Mouse (Mus musculus) layer of hippocampus, postnatal 36 days (tissue): ENCODE data around the gene Plekhg1. TPM values are rescaled to one million over a fixed set of nuclear protein-coding genes. Genes with fewer than 3 reads are reported as not detected.

ENCODE experiments used
- DNase-seq, 2 experiments: peaks; one replicate each; pipeline ENCODE4 v3.0.0; 2022
- total RNA-seq, 2 experiments: library from RNA; stranded (reverse); gene quantifications; 2 replicates each; pipeline ENCODE4 v1.2.3; 2021

The Plekhg1 gene
- 10 to 100 TPM; 17.7 to 20.2 TPM for total RNA-seq

DNA sequence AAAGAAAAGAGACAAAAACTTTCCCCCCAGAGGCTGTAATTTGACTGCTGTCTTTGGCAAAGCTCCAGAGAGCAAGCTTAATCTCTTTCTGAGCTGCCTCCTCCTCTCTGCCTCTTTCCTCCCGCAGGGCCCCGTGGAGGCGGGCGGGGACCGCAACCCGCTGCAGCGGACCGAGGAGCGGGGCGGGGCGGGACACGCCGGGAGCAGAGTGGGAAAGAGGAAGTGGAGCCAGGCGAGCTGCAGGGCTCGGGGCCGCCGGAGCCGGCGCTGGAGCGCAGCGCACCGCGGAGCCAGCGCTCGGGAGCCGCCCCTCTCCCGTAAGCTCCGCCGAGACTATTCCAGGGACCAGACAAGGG lies at the start of gene Plekhg1:
Gene Plekhg1 (plus strand): TSS at position 217 of the 356 bp plus-strand sequence.
- DNase-seq: peak; percentile 70 to 71

DNA sequence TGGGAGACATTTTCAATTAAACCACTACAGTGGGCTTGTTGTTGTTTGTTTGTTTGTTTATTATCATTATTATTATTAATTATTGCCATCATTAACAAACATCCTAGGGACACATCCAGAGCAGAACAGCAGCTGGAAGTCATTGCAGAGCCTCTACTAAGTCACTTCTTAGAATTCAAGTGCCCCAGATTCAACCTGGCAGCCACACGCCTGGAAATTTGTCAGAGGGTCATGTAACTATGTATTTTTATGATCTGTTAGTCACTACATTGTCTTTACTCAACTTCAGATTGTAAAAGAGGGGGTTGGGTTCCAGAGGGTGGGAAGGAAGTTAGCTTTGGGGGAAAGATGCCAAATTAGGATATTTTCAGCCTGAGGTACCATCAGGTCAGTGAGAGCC lies 47.4 kb upstream of the Plekhg1 start:
- no peak for DNase-seq

DNA sequence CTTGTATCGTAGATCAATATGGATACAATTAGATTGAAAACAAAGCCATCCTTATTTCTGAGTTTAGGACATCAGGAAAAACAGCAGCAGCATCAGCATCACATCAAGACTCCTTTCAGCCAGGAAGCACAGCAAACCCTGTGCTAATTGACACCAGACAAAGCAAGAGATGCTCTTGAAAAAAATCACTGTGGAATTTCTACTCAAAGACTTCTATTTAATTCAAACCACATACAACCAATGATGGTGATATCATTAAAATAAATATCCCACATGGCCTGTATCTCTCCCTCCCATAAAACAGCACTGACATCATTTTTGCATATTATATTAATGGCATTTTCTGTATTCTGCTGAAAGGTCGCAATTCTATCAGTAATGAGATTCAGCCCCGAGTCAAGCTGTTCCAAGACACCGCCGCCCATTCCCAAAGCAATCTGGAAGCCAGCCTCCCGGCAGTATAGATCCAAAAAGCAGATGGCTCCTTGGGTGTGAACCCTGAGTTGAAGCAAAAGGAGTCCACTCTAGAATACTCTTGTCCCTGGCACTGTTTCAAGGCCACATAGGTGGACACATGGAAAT lies 46.4 kb upstream of the Plekhg1 start:
- no peak for DNase-seq

DNA sequence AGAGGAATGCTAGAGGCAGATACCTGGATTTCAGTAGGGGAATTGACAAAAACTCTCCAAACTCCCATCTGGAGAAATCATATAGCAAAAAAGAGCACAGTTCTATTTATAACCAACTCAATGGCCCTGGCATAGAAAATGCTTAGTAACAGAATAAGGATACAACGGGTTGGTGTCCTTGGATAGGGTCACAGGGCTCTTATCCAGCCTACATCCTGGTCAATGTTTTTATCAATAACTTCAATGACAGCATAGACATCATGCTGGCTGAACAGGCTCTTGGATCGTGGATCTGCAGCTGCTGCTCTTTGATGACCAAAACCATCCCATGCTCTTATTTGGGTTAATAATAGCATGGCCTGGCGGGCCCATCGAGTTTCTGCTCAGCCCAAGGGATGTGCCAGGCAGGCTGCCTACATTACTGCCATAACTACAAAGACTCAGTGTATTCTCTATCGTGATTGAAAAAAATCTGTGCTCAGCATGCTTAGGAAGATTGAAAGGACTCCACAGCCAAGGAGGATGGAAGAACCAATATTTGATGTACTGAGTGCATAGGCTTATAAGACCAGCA lies 44.7 kb upstream of the Plekhg1 start:
- DNase-seq: no peak

DNA sequence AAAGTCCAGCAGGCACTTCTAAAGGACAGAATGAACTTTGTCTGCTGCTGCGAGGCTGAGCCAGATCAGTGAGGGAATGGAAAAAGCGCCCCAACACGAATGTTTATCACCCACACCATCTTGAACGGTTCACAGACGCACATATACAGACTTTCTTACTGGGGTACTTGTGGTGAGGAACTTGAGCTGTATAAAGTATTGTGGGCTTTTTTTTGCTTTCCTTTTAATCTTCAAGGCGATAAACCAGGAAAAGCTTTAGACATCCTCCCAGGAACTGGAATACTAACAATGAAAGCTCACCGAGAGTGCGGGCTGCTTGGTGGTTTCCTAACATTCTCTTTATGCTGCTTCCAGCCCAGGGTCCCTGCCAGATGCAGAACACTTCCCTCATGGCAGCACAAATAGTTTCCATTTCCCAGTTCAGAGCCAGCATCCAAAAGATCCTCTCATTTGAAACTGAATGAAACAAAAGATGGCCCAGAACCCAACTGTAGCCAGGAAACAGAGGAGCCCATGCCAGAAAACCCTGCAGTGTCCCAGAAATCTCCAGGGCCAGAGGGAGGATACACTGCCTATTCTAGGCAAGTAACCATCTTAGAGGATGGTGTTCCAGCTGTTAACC lies 43.3 kb upstream of the Plekhg1 start:
- DNase-seq: peak; percentile 42 to 52

DNA sequence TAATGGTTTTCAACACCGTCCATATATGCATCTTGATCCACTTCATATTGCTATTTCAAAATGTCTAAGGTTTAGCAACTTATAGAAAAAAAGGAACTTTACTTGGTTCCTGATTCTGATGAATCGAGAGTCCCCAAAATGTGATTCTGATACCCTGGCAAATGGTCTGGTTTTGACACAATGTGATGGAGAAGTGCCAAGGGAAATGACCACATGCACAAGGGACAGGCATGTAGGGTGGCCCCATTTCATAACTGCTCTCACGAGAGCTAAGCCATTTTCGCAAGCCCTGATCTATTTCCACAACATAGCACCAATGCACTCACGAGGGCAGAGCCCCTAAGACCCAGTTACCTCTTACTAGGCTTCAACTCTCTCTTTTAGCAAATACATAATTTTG lies 42.7 kb upstream of the Plekhg1 start:
- DNase-seq: no peak

DNA sequence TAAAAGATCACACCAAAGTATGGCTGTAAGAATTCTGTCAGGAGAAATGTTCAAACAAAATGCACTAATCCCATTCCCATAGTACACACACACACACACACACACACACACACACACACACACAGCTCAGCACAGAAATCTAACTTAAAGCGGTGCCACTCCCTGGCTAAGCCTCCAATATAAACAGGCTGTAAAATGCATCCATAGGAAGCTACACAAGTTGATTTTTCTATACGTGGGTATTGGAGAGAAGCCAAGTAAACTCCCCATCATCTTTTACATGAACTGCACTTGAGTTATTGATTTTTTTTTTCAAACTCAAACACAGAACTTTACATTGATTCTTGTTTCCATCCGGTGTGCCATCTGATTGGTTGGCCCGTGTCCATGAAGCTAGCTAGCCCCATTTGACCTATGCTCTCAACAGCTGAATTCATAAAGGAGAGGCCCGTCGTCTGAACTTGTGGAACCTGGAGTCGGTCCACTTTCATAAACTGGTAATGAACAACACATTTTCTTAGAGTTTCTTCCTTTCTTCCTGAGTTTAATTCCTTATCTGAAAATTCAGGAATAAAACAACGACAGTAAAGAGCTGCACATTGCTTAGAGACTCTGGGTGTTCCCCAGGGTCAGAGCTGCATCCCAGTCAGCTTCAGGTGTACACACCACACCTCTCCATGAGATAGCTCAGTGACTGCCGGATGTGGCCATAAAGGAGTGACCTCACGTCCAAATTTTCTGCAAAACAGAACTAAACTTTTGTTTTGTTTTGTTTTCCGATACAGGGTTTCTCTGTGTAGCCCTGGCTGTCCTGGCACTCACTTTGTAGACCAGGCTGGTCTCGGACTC lies 39.7 kb upstream of the Plekhg1 start:
- no peak for DNase-seq

DNA sequence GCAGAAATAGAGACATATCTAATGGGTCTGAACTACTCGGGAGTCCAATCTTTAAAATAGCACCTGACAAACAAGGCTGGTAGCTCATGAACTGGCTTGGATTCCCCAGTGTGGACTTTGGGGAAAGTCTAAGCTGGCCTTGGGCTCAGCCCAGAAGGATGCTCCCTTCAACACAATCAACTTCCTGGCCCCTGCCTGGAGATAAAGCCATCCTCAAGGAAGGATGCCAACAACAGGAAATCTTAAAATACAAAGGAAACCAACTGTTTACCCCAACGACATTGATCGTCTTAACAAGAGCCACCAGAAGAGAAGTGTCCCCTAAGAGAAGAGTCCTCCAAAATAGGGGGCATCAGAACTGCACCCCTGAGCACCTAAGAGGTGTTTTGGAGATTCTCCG lies 38.3 kb upstream of the Plekhg1 start:
- no peak for DNase-seq

DNA sequence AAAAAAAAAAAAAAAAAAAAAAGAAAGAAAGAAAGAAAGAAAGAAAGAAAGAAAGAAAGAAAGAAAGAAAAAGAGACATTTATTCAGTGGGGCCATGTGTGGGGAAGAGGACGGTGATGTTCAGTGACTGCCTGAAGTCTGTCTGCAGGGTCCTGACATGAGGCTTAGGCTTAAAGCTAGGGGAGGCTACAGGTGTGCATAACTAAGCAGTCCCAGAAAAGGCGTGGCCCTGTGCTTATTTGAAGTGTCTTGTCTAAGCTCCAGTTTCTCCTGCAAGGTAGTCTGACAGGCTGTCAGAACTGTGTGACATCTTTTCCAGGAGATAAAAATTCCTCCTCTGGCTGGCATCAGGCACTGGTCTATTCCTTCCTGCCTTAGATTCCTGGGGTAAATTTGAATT lies 37.6 kb upstream of the Plekhg1 start:
- no peak for DNase-seq

DNA sequence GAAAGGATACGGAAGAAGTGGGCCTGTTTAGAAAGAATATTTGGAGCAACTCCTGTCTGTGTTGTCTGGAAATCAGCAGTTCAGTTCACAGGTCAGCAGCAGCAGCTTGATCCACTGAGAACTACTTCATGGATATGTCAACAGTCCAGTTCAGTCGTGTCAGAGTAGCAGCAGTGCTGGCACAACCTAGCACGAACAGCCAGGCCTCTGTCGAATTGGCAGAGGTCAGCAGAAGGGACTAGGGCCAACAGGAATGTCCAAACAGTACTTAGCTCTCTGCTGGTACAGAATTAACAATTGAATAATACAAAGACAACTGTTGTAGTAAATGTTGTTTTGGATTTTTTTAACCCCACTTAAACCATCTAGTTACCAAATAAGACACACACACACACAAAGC lies 33.9 kb upstream of the Plekhg1 start:
- peak in 1 of 2 experiments; percentile 10 for DNase-seq

DNA sequence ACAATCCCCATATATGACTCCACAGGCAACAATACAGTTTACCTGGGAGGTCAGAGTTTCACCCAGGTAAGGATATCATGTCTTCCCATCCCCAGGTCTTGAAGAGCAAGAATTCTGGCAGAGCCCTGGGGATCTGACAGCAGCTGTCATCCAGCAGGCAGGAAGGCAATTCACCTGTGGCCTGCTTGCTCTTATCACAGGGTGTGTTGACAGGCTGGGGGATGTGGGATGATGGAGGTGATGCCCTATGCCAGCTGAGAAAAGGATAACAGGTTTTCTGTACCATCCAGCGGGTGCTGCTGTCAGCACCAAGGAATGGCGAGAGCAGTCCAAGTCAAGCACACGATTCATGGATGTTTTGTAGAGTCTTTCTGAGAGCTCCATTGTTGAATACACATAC lies 30.1 kb upstream of the Plekhg1 start:
- DNase-seq: no peak

DNA sequence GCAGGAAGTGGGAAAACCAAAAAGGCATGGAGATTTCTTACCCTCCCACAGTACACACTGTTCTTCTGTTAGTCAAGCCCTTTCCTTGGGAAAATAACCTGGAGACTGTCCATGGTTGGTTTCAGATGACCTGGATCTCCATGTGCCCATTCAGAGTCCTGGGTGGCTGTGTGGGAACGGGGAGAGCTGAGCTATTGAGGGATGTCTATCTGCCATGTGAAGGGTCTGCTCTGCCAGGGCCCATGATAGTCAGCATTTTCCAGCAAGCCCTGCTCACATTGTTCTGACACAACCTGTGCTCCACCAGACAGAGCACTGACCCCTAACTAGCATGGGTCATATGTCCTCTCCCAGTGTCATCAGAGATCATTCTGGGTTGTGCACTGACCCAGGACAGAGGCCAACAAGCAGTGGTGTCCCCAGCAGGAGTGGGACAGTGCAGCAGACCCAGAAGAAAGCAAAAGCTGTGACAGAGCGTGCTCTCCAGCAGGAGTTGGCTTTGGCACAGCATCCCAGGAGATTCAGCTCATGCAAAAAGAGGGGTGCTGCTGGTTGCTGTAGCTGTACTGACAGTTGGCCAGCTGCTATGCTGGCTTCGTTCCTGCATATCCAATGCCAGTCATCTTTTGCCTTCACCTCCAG lies 24.7 kb upstream of the Plekhg1 start:
- DNase-seq: peak; percentile 24 to 28

DNA sequence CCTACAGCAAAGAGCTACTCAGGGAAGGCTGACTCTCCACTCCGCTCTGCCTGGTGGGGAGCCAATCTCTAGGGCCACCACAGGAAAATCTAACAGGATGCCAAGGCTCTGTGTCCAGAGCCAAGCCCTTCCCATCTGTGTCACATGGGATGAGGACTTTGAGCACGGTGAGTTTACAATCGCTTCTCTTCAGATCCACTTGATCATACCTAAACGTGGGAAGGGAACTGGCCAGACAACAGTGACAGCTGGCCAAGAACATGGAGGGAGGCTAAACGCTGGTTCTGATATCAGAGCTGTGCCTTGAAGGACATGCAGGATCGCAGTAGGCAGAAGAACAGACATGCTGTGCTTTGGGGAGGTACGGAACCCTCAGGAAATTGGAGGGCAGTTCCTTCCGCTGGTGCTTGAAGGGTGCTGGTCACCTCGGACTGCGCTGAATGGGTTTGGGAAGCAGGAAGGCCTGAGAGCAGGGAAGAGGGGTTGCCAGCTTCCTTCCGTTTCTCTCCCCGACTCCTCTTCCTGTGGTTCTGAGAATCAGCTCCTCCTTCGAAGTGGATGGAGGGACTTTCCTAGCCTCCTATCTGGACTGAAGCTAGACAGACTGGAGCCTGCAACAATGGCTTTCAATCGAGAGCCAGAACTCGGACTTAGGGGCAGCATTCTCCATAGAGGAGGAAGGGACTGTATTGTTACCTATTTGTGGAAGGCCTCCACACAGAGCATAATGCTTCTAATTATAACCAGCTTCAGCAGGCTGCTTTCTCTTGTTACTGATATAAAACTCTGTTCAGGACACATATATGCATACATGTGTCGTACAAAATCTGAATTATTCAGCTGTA lies 21.9 kb upstream of the Plekhg1 start:
- peak; percentile 48 to 52 for DNase-seq

DNA sequence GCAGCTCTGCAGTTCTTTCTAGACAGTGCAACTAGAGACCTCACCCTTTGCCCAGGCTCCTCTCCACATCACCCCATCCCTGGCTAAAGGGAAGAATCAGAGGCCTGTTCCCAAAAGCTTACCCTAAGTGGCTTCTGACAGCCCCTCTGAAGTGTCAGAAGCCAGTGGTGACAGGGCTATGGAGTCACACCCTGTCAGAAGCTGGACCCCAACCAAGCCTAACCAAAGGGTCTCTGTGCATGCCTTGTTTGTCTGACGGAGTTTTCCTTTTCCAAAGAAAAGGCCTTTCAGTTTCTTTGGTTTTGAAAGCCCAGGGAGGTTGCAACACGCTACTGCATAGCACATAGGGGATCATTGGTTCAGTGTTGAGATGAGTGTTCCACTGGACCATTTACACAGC lies 19.9 kb upstream of the Plekhg1 start:
- DNase-seq: no peak

DNA sequence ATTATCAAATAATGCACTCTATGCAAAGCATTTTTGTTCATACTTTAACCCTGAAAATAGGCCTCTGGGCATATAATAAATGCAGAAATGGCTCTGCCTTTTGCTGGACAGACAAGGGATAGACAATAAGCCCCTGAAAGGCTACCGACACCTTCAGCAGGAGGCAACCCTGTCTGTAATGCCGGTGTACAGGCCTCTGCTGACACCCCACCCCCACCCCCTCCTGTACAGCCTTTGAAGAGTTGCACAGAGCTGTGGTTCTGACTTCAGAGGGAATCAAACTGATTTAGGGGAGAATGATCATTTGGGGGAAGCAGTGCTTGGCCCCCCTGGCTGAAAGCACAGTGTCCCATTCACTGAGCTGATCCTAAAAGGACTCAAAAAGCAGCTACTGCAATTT lies 17.8 kb upstream of the Plekhg1 start:
- DNase-seq: no peak

DNA sequence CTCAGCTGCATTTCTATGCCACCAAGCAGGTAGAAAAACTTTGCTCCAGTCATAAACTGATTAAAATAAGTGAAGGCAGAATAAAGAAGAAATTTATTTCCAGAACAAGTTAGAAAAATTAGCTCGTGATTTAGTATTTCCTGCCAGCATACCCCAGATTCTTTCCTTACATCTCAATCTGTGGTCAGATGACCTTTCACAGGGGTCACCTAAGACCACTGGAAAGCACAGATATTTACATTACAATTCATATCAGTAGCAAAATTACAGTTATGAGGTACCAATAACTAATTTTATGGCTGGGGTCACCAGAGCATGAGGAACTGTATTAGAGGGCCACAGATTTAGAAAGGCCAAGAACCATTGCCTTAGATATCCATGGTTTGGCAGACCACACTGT lies 15.5 kb upstream of the Plekhg1 start:
- no peak for DNase-seq

DNA sequence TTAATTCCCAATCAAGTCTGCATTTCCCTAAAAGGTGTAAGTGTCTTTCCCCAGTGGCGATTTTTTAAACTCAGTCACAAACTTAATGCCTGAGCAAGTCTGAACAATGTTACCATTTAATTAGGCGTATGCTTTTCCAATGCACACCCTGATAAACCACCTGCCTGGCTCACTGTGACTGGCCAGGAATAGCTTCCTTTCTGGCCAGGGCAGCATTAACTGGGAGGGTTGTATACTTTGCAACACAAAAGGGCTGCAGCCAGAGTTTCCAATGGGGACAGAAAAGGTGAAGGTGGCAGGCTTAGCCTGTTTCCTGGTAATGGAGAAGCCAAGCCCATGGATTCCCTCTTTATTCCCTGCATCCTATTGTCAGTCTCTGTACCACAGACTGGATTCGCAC lies 10.5 kb upstream of the Plekhg1 start:
- DNase-seq: no peak

DNA sequence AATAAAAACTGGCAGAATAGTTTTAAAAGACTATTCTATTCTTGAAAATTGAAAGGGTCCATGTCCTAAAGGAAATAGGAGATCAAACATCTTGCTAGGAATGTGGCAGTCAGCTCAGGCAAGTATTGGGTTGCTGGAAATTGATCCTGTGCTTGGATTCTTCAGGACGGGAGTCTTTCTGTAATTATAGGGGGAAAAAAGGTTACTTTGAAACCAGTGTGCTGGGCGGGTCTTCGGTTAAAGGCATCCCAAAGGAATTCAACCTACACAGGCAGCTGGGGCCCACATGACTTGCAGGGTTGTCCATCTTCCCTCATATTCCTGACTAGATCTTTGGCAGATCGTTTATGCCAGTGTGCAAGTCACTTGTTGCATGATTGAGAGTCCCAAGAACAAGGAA lies 9.8 kb upstream of the Plekhg1 start:
- no peak for DNase-seq

DNA sequence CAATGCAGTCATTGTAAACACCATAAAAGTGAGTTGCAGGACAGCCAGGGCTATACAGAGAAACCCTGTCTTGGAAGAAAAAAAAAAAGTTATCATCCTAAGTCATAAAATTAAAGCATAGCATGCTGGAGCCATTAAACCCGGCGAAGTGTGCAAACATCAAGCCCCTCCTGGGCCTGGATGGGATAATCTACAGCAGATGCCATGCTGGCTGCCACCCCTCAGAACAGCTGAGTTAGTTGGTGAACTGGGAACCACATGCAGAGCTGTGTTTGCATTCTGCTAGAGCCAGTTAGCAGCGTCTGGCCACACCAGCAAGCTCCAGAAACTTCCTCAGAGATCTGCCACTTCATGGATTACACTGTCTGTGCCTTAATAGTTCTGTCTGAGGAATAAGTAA lies 3.1 kb upstream of the Plekhg1 start:
- no peak for DNase-seq

DNA sequence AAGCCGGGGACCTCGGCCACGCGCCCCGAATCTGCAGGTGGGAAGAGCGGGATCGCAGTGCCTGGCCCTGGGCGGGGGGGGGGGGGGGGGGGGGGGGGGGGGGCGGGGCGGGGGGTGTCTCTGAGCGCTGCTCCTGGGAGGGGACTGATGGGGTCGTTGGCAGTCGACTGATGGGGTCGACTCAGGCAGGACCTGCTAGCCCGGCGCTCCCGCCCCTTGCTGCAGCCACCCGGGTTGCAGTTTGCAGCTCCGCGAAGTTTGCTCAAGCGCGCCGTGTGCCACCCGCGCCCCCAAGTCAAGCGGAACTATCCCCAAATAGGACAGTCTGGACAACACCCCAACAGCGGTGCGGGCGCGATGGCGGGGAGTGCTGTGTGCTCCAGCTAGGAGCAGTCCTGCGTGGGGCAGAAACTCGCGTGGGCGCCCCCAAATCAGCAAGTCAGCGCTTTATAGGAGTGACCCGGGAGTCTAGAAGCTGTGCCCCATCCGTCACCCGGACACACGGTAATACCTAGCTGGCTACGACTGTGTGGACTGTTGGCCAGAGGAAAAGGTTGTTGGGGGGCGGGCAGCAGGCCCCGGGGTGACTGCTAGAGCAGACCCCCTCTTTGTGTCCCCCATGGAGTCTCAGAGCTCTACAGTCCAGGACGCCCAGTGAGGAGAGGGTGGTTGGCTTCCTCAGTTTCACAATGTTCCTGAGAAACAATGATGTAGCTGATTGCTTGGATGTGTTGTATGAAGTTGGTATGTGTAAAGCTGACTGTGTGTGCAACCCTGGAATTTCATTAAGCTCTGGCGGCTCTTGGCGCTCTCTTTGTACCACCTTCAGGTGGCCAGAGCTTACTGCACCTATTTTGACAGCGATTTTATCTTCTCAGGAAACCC lies 582 bp downstream of the Plekhg1 start:
- peak; percentile 20 to 29 for DNase-seq

DNA sequence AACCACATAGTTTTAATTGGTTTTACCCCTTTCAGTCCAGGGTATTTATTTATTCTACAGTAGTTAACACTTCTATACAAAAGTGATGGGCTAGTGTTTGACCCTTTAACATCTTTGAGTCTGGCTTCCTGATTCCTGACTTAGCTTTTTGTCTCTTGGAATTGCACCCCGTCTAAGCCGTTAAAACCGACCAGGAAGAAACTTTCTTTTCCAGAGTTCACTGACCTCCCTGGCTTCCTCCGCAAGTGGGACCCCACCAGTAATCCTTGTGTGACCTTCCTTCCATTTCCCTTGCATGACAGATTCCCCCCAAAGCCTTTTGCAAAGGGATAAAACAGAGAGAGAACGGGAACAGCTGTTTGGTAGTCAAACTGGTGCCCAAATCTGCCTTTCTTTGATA lies 1.6 kb downstream of the Plekhg1 start:
- DNase-seq: no peak
